Mouse (Mus musculus): ENCODE measurements around the gene Cldn1. TPM values are rescaled to one million over a fixed set of nuclear protein-coding genes. Genes with fewer than 3 reads are reported as not detected.

Gene Cldn1
- 5.8 and 6.2 TPM in 2 replicates for polyA plus RNA-seq (2012; rRNA removed)

DNA sequence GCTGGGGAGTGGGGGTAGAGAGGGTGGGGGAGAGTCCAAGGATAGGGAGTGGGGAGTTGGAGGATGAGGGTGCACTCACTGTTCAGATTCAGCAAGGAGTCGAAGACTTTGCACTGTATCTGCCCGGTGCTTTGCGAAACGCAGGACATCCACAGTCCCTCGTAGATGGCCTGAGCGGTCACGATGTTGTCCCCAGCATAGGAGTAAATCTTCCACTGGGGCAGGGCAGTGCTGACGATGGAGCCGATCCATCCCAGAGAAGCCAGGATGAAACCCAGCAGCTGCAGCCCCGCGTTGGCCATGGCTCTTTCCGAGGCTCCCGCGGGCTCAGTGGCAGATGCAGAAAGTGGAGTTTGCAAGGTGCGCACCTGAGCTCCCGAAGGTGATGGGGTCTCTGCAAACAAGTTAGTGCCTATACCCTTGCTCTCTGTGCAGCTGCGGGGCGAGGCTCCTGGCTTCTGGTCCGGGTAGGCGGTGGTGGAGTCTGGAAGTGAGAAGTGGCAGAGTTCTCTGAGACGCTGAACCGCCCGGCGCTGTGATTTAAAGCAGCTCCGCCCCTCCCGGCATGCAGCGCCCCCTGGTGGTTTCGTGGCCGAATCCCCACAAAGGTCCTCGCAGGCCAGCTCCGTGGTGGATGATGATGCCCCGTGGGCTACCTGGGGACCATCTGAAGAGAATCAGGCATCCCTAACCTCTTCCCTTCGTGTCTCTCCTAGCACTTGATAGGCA, at the start of gene Cldn1:
Gene Cldn1, minus strand, starts transcription at position 517 of the 729 bp plus-strand sequence.

Other genes with a start within 250 kb of the Cldn1 start
- not detected in 2 replicates for gene Cldn16, start 91.3 kb upstream of the Cldn1 start, polyA plus RNA-seq (2012; rRNA removed)
- 0.04 and 0.06 TPM in 2 replicates for gene Tmem207, start 154.9 kb upstream of the Cldn1 start, polyA plus RNA-seq (2012; rRNA removed)
- gene Il1rap, start 209.9 kb upstream of the Cldn1 start, polyA plus RNA-seq (2012; rRNA removed): 6.8 and 6.9 TPM in 2 replicates

Measured in central nervous system, embryonic 18 days (tissue).